Mouse (Mus musculus) MEL (cell line): ENCODE results near the gene Tbc1d2b. TPM values are rescaled to one million over a fixed set of nuclear protein-coding genes. Genes with fewer than 3 reads are reported as not detected.

ENCODE experiments used
- DNase-seq: peaks from one replicate; pipeline ENCODE4 v3.0.0; 2011; ENCODE audit warnings: low read depth, low spot score
- H3K27ac ChIP-seq: 2 replicates; pipeline ENCODE4 v1.5.1; 2012; ENCODE audit warnings: low read depth, mild to moderate bottlenecking, control low read depth, low read length, moderate library complexity; ENCODE audit not compliant: control insufficient read depth
- H3K27me3 ChIP-seq, 2 experiments: fragments of 150-350 bp in 1 of 2; sonication (generic) in 1 of 2; 2 replicates each; pipeline ENCODE4 v1.6.1; 2012; ENCODE audit warnings: low read length in 2 of 2, mild to moderate bottlenecking in 2 of 2, improper control_type of control experiment in 1 of 2, moderate library complexity in 1 of 2; ENCODE audit not compliant: insufficient read depth in 2 of 2, control insufficient read depth in 1 of 2
- H3K36me3 ChIP-seq, 2 experiments: 2 replicates each; pipeline ENCODE4 v1.6.1; 2012 to 2014; ENCODE audit warnings: low read length in 2 of 2, improper control_type of control experiment in 1 of 2, inconsistent platforms in 1 of 2, mild to moderate bottlenecking in 1 of 2; ENCODE audit not compliant: insufficient read depth in 2 of 2, control insufficient read depth in 1 of 2
- H3K4me1 ChIP-seq, 2 experiments: fragments of 150-350 bp in 1 of 2; sonication (generic) in 1 of 2; 2 replicates each; pipeline ENCODE4 v1.6.1; 2012; ENCODE audit warnings: low read length in 2 of 2, improper control_type of control experiment in 1 of 2, mild to moderate bottlenecking in 1 of 2; ENCODE audit not compliant: insufficient read depth in 2 of 2, control insufficient read depth in 1 of 2
- H3K4me3 ChIP-seq, 2 experiments: fragments of 150-350 bp in 1 of 2; sonication (generic) in 1 of 2; 2 replicates each; pipeline ENCODE4 v1.5.1; 2012; ENCODE audit warnings: low read depth in 2 of 2, low read length in 2 of 2, mild to moderate bottlenecking in 2 of 2, moderate library complexity in 2 of 2, control low read depth in 1 of 2, improper control_type of control experiment in 1 of 2; ENCODE audit not compliant: control insufficient read depth in 1 of 2, insufficient read depth in 1 of 2
- H3K79me2 ChIP-seq: 2 replicates; pipeline ENCODE4 v1.6.1; 2012; ENCODE audit warnings: mild to moderate bottlenecking, low read length, moderate library complexity; ENCODE audit not compliant: control insufficient read depth, poor library complexity, insufficient read depth
- H3K9ac ChIP-seq: 2 replicates; pipeline ENCODE4 v1.6.1; 2012; ENCODE audit warnings: low read depth, mild to moderate bottlenecking, control low read depth, low read length, moderate library complexity; ENCODE audit not compliant: control insufficient read depth, poor library complexity, severe bottlenecking
- H3K9me3 ChIP-seq: fragments of 150-350 bp; sonication (generic); replicated peaks from 2 replicates; pipeline ENCODE4 v1.6.1; 2012; ENCODE audit warnings: mild to moderate bottlenecking, low read length, improper control_type of control experiment, moderate library complexity; ENCODE audit not compliant: insufficient read depth
- BHLHE40 ChIP-seq: IDR thresholded peaks from 2 replicates; pipeline ENCODE4 v1.6.1; 2012; ENCODE audit warnings: low read depth, mild to moderate bottlenecking, inconsistent platforms, low read length, improper control_type of control experiment, borderline replicate concordance
- CHD2 ChIP-seq: IDR thresholded peaks from 2 replicates; pipeline ENCODE4 v1.6.1; 2011; ENCODE audit warnings: low read length, improper control_type of control experiment
- CTCF ChIP-seq, 3 experiments: IDR thresholded peaks in 2 of 3; conservative IDR thresholded peaks in 1 of 3; 2 replicates each; pipeline ENCODE4 v1.5.1; 2011 to 2012; ENCODE audit warnings: low read length in 3 of 3, low read depth in 2 of 3, mild to moderate bottlenecking in 2 of 3, improper control_type of control experiment in 1 of 3, inconsistent platforms in 1 of 3, mixed read lengths in 1 of 3, moderate library complexity in 1 of 3; ENCODE audit not compliant: control insufficient read depth in 1 of 3, insufficient read depth in 1 of 3, poor library complexity in 1 of 3, severe bottlenecking in 1 of 3
- ELF1 ChIP-seq: IDR thresholded peaks from 2 replicates; pipeline ENCODE4 v1.6.1; 2014; ENCODE audit warnings: low read depth, mild to moderate bottlenecking, inconsistent platforms, low read length, improper control_type of control experiment, moderate library complexity
- ETS1 ChIP-seq: IDR thresholded peaks from 2 replicates; pipeline ENCODE4 v1.6.1; 2012; ENCODE audit warnings: low read depth, mild to moderate bottlenecking, inconsistent platforms, low read length, improper control_type of control experiment, moderate library complexity
- GATA1 ChIP-seq: IDR thresholded peaks from 2 replicates; pipeline ENCODE4 v1.6.1; 2011; ENCODE audit warnings: low read depth, low read length, improper control_type of control experiment
- HCFC1 ChIP-seq: IDR thresholded peaks from 2 replicates; pipeline ENCODE4 v1.6.1; 2012; ENCODE audit warnings: low read depth, mild to moderate bottlenecking, inconsistent platforms, low read length, improper control_type of control experiment, moderate library complexity
- JUND ChIP-seq: IDR thresholded peaks from 2 replicates; pipeline ENCODE4 v1.6.1; 2011; ENCODE audit warnings: low read depth, mild to moderate bottlenecking, improper control_type of control experiment, low read length
- KAT2A ChIP-seq: conservative IDR thresholded peaks from 2 replicates; pipeline ENCODE4 v1.6.1; 2012; ENCODE audit warnings: low read depth, low read length, improper control_type of control experiment, inconsistent platforms
- MAX ChIP-seq: IDR thresholded peaks from 2 replicates; pipeline ENCODE4 v1.6.1; 2011; ENCODE audit warnings: low read length, improper control_type of control experiment
- MAZ ChIP-seq: IDR thresholded peaks from 2 replicates; pipeline ENCODE4 v1.6.1; 2012; ENCODE audit warnings: low read depth, mild to moderate bottlenecking, inconsistent platforms, low read length, improper control_type of control experiment
- MEF2A ChIP-seq: IDR thresholded peaks from 2 replicates; pipeline ENCODE4 v1.6.1; 2014; ENCODE audit warnings: low read depth, mild to moderate bottlenecking, inconsistent platforms, low read length, improper control_type of control experiment; ENCODE audit not compliant: poor library complexity, insufficient replicate concordance, severe bottlenecking; ENCODE audit errors: extremely low read depth
- MXI1 ChIP-seq: IDR thresholded peaks from 2 replicates; pipeline ENCODE4 v1.6.1; 2011; ENCODE audit warnings: mild to moderate bottlenecking, low read depth, low read length, improper control_type of control experiment
- NELFE ChIP-seq: IDR thresholded peaks from 2 replicates; pipeline ENCODE4 v1.6.1; 2011; ENCODE audit warnings: low read depth, low read length, improper control_type of control experiment
- POLR2A ChIP-seq, 2 experiments: IDR thresholded peaks; 2 replicates each; pipeline ENCODE4 v1.6.1; 2011 to 2012; ENCODE audit warnings: low read length in 2 of 2, mild to moderate bottlenecking in 2 of 2, control low read depth in 1 of 2, improper control_type of control experiment in 1 of 2, low read depth in 1 of 2, moderate library complexity in 1 of 2; ENCODE audit not compliant: control insufficient read depth in 1 of 2, insufficient read depth in 1 of 2, poor library complexity in 1 of 2
- POLR2AphosphoS2 ChIP-seq: IDR thresholded peaks from 2 replicates; pipeline ENCODE4 v1.6.1; 2011; ENCODE audit warnings: low read length, improper control_type of control experiment
- POLR2AphosphoS5 ChIP-seq: IDR thresholded peaks from 2 replicates; pipeline ENCODE4 v1.6.1; 2012; ENCODE audit warnings: low read depth, borderline replicate concordance, mild to moderate bottlenecking, inconsistent platforms, low read length, moderate library complexity, mixed read lengths
- RAD21 ChIP-seq: IDR thresholded peaks from 2 replicates; pipeline ENCODE4 v1.6.1; 2011; ENCODE audit warnings: mild to moderate bottlenecking, low read depth, low read length, improper control_type of control experiment
- RCOR1 ChIP-seq: IDR thresholded peaks from 2 replicates; pipeline ENCODE4 v1.6.1; 2012; ENCODE audit warnings: low read depth, mild to moderate bottlenecking, inconsistent platforms, low read length, improper control_type of control experiment
- SMC3 ChIP-seq: IDR thresholded peaks from 2 replicates; pipeline ENCODE4 v1.6.1; 2011; ENCODE audit warnings: low read depth, low read length, improper control_type of control experiment
- TBP ChIP-seq: IDR thresholded peaks from 2 replicates; pipeline ENCODE4 v1.8.0; 2011; ENCODE audit warnings: low read depth, low read length, improper control_type of control experiment
- TCF12 ChIP-seq: IDR thresholded peaks from 2 replicates; pipeline ENCODE4 v1.6.1; 2014; ENCODE audit warnings: low read depth, mild to moderate bottlenecking, inconsistent platforms, low read length, improper control_type of control experiment, moderate library complexity
- UBTF ChIP-seq: IDR thresholded peaks from 2 replicates; pipeline ENCODE4 v1.6.1; 2012; ENCODE audit warnings: low read depth, mild to moderate bottlenecking, inconsistent platforms, low read length, improper control_type of control experiment, moderate library complexity, borderline replicate concordance; ENCODE audit not compliant: insufficient read depth
- USF2 ChIP-seq, 2 experiments: IDR thresholded peaks; 2 replicates each; pipeline ENCODE4 v1.6.1; 2011 to 2012; ENCODE audit warnings: improper control_type of control experiment in 2 of 2, low read length in 2 of 2, borderline replicate concordance in 1 of 2, inconsistent platforms in 1 of 2, low read depth in 1 of 2, mild to moderate bottlenecking in 1 of 2; ENCODE audit not compliant: insufficient read depth in 1 of 2
- ZC3H11A ChIP-seq: IDR thresholded peaks from 2 replicates; pipeline ENCODE4 v1.6.1; 2012; ENCODE audit warnings: low read depth, mild to moderate bottlenecking, inconsistent platforms, low read length, improper control_type of control experiment
- ZMIZ1 ChIP-seq: IDR thresholded peaks from 2 replicates; pipeline ENCODE4 v1.6.1; 2012; ENCODE audit warnings: low read depth, mild to moderate bottlenecking, inconsistent platforms, low read length, improper control_type of control experiment, moderate library complexity
- ZNF384 ChIP-seq: IDR thresholded peaks from 2 replicates; pipeline ENCODE4 v1.6.1; 2012; ENCODE audit warnings: low read depth, mild to moderate bottlenecking, inconsistent platforms, low read length, improper control_type of control experiment
- polyA plus RNA-seq, 2 experiments: library from polyadenylated mRNA; stranded (reverse) in 1 of 2; unstranded in 1 of 2; fragments of >175 nt in 1 of 2; fragments of >200 nt in 1 of 2; gene quantifications; 2 replicates each; pipeline versions ENCODE4 v1.2.1 to v1.2.4; 2012; ENCODE audit warnings: low replicate concordance in 2 of 2, low read depth in 1 of 2; ENCODE audit not compliant: insufficient read length in 2 of 2, insufficient read depth in 1 of 2, missing spikeins in 1 of 2
- total RNA-seq: library from RNA; depleted of rRNA; stranded (reverse); fragments of 300-350 nt; gene quantifications from 2 replicates; pipeline ENCODE4 v1.2.3, GENCODE M21; 2012

Gene Tbc1d2b
- total and polyA plus RNA-seq, 3 experiments = 7.1 to 12.6 TPM; not detected in 1

GRCm38 (mm10) chr9:90189391-90189790 is 81.2 kb downstream of the Tbc1d2b start:
- no peaks in the 10 kb centered on the region for H3K9me3 ChIP-seq
- H3K79me2 ChIP-seq = no peaks in the 10 kb centered on the region
- H3K4me1 ChIP-seq = no peaks in the 10 kb centered on the region
- no peaks in the 10 kb centered on the region for H3K36me3 ChIP-seq
- H3K27ac ChIP-seq = no peak overlapping the region
- H3K27me3 ChIP-seq = no peaks in the 10 kb centered on the region
- no peak for DNase-seq
- TF ChIP-seq CHD2 (no peak), UBTF (no peak), MAX (no peak), GATA1 (no peak), CTCF (IDR thresholded peaks at IDR 0.05 in 2 of 3, conservative IDR thresholded peaks at IDR 0.05 in 1 of 3; ENCODE audit: control insufficient read depth in 1 of 3, insufficient read depth in 1 of 3, low read depth in 2 of 3, low read length in 3 of 3, poor library complexity in 1 of 3, severe bottlenecking in 1 of 3) (no peak), POLR2A (IDR thresholded peaks at IDR 0.05; ENCODE audit: control insufficient read depth in 1 of 2, insufficient read depth in 1 of 2, low read depth in 1 of 2, low read length in 2 of 2, poor library complexity in 1 of 2) (no peak), MXI1 (no peak), TBP (no peak), HCFC1 (no peak)
- H3K4me3 ChIP-seq = no peak overlapping the region
- H3K9ac ChIP-seq = no peak overlapping the region

GRCm38 (mm10) chr9:90188893-90189292 is 81.7 kb downstream of the Tbc1d2b start:
- Histone ChIP-seq H3K79me2 (no peaks in the 10 kb centered on the region), H3K36me3 (no peaks in the 10 kb centered on the region), H3K9me3 (no peaks in the 10 kb centered on the region), H3K4me1 (no peaks in the 10 kb centered on the region), H3K9ac (no peak overlapping the region), H3K27me3 (no peaks in the 10 kb centered on the region), H3K4me3 (no peak overlapping the region)
- DNase-seq = no peak
- TF ChIP-seq ZNF384 = no peak
- no peak for TF ChIP-seq ETS1
- TF ChIP-seq POLR2AphosphoS5 = no peak
- TF ChIP-seq ELF1 = no peak
- no peak for TF ChIP-seq ZMIZ1
- TF ChIP-seq POLR2A (IDR thresholded peaks at IDR 0.05; ENCODE audit: control insufficient read depth in 1 of 2, insufficient read depth in 1 of 2, low read depth in 1 of 2, low read length in 2 of 2, poor library complexity in 1 of 2) = no peak
- TF ChIP-seq RAD21 = no peak
- TF ChIP-seq KAT2A = no peak
- no peak for TF ChIP-seq SMC3
- TF ChIP-seq JUND = no peak
- no peak for TF ChIP-seq USF2 (IDR thresholded peaks at IDR 0.05; ENCODE audit: borderline replicate concordance in 1 of 2, insufficient read depth in 1 of 2, low read depth in 1 of 2, low read length in 2 of 2)
- TF ChIP-seq ZC3H11A = no peak
- no peak for TF ChIP-seq RCOR1
- no peak for TF ChIP-seq MAZ
- TF ChIP-seq BHLHE40 = no peak
- TF ChIP-seq POLR2AphosphoS2 = no peak
- no peak for TF ChIP-seq MEF2A
- TF ChIP-seq GATA1 = no peak
- TF ChIP-seq NELFE = no peak
- TF ChIP-seq TCF12 = no peak
- TF ChIP-seq, all 39 proteins: peak for 0
- no peak overlapping the region for H3K27ac ChIP-seq
